Mouse (Mus musculus) stomach, postnatal 0 days (tissue): ENCODE measurements around the gene Mospd1. TPM values are rescaled to one million over a fixed set of nuclear protein-coding genes. Genes with fewer than 3 reads are reported as not detected.

Experiments used
- ATAC-seq: fragments of 200-750 bp; cut with Nextera tagmentation; 2 replicates; pipeline ENCODE4 v1.8.0; 2017; ENCODE audit not compliant: low FRiP score, low TSS enrichment
- DNase-seq: peaks from one replicate; pipeline ENCODE4 v3.0.0-alpha.2; 2016; ENCODE audit warnings: low spot score
- H3K27ac ChIP-seq: fragments of 300-500 bp; sonication (generic); replicated peaks from 2 replicates; pipeline ENCODE4 v1.5.1; 2014; ENCODE audit warnings: mild to moderate bottlenecking, control low read depth
- H3K27me3 ChIP-seq: fragments of 300-500 bp; sonication (generic); 2 replicates; pipeline ENCODE4 v1.6.1; 2014; ENCODE audit warnings: low read length; ENCODE audit not compliant: control insufficient read depth, insufficient read depth
- H3K36me3 ChIP-seq: fragments of 300-500 bp; sonication (generic); 2 replicates; pipeline ENCODE4 v1.6.1; 2014; ENCODE audit warnings: low read length, mixed read lengths; ENCODE audit not compliant: control insufficient read depth, insufficient read depth
- H3K4me1 ChIP-seq: fragments of 300-500 bp; sonication (generic); replicated peaks from 2 replicates; pipeline ENCODE4 v1.6.1; 2014; ENCODE audit warnings: antibody characterized with exemption; ENCODE audit not compliant: control insufficient read depth, insufficient read depth
- H3K4me2 ChIP-seq: fragments of 300-500 bp; sonication (generic); replicated peaks from 2 replicates; pipeline ENCODE4 v1.6.1; 2014; ENCODE audit warnings: low read depth, mild to moderate bottlenecking, control low read depth, moderate library complexity
- H3K4me3 ChIP-seq: fragments of 300-500 bp; sonication (generic); 2 replicates; pipeline ENCODE4 v1.5.1; 2014; ENCODE audit warnings: low read depth, low read length, control low read depth
- H3K9ac ChIP-seq: fragments of 300-500 bp; sonication (generic); 2 replicates; pipeline ENCODE4 v1.6.1; 2014; ENCODE audit warnings: mild to moderate bottlenecking, low read length, control low read depth, mixed read lengths
- H3K9me3 ChIP-seq: fragments of 300-500 bp; sonication (generic); 2 replicates; pipeline ENCODE4 v1.6.1; 2016; ENCODE audit warnings: low read length; ENCODE audit not compliant: control insufficient read depth
- CTCF ChIP-seq: IDR thresholded peaks from 2 replicates; pipeline ENCODE4 v1.5.1; 2016; ENCODE audit warnings: antibody characterized with exemption, low read depth, mild to moderate bottlenecking, moderate library complexity
- EP300 ChIP-seq: optimal IDR thresholded peaks from 2 replicates; pipeline ENCODE3; 2016; ENCODE audit warnings: antibody characterized with exemption
- WGBS: fragments of 180-500 bp; shearing (Covaris S2); extraction: QIAGEN DNeasy Blood & Tissue Kit; methylation state at CpG from one replicate; pipeline ENCODE4 v1.1.7; 2014; 5-methylcytosine and 5-hydroxymethylcytosine counted together
- polyA plus RNA-seq: library from polyadenylated mRNA; unstranded; fragments of >200 nt; fragmentation: Nextera tagmentation; extraction: Ambion mirVana; gene quantifications from 2 replicates; pipeline ENCODE4 v1.2.1, GENCODE M21; 2015

Mospd1 gene
- 28.9 and 30.0 TPM in 2 replicates for polyA plus RNA-seq

- Histone ChIP-seq H3K36me3 (no peaks in the 10 kb centered on the region), H3K4me1 (no peaks in the 10 kb centered on the region), H3K27ac (peak within 1 kb of the TSS; percentile 87), H3K4me2 (peak within 1 kb of the TSS; percentile 61), H3K27me3 (no peaks in the 10 kb centered on the region), H3K9ac (peak within 1 kb of the TSS; percentile 71), H3K9me3 (no peaks in the 10 kb centered on the region), H3K4me3 (peak within 1 kb of the TSS; percentile 57)
- DNase-seq, result peak; percentile 89
- WGBS, result 32% methylated on average over 4 of the region's 15 CpGs
- peak; percentile 97 for ATAC-seq
- TF ChIP-seq CTCF (no peak), EP300 (no peak)
These were observed at the start of gene Mospd1 for GRCm38 (mm10) chrX:53370366-53370740. Mospd1 (minus strand) TSS chrX:53370502.

GRCm38 (mm10) chrX:53386362-53386761, 16.1 kb upstream of the Mospd1 start:
- no peak overlapping the region for H3K4me2 ChIP-seq
- no peak overlapping the region for H3K9ac ChIP-seq
- TF ChIP-seq EP300, result no peak
- TF ChIP-seq CTCF, result no peak
- no peak for DNase-seq
- H3K27me3 ChIP-seq, result no peaks in the 10 kb centered on the region
- no peak for ATAC-seq
- H3K36me3 ChIP-seq, result no peaks in the 10 kb centered on the region
- H3K4me3 ChIP-seq, result no peak overlapping the region
- 62% methylated on average over 3 of the region's 3 CpGs for WGBS
- no peaks in the 10 kb centered on the region for H3K9me3 ChIP-seq
- no peak overlapping the region for H3K27ac ChIP-seq
- H3K4me1 ChIP-seq, result no peaks in the 10 kb centered on the region

DNA sequence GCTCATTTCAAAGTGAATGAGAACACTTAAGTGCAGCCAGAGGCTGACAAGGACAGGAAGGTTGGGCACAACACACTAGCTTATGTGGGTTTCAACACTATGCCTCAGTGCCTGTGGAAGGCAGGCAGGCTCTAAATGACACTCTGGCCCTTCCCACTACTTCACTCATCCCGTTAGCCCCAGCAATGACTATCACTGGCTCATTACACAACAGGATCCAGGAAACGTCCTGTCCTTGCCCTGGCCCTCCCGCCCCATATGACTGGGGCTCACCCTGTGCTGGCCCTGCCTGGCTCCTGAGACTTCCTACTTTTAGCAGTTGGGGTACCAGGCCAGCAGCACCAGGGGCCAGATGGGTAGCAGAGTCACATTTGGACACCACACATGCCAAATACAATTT, 12.8 kb upstream of the Mospd1 start:
- H3K36me3 ChIP-seq, result no peaks in the 10 kb centered on the region
- no peak for DNase-seq
- no peak overlapping the region for H3K27ac ChIP-seq
- WGBS, result 35% methylated on average over 3 of the region's 3 CpGs
- no peak overlapping the region for H3K4me2 ChIP-seq
- ATAC-seq, result no peak
- no peak overlapping the region for H3K9ac ChIP-seq
- no peaks in the 10 kb centered on the region for H3K9me3 ChIP-seq
- no peaks in the 10 kb centered on the region for H3K27me3 ChIP-seq
- TF ChIP-seq CTCF, result no peak
- TF ChIP-seq EP300, result no peak
- H3K4me3 ChIP-seq, result no peak overlapping the region
- H3K4me1 ChIP-seq, result no peaks in the 10 kb centered on the region

DNA sequence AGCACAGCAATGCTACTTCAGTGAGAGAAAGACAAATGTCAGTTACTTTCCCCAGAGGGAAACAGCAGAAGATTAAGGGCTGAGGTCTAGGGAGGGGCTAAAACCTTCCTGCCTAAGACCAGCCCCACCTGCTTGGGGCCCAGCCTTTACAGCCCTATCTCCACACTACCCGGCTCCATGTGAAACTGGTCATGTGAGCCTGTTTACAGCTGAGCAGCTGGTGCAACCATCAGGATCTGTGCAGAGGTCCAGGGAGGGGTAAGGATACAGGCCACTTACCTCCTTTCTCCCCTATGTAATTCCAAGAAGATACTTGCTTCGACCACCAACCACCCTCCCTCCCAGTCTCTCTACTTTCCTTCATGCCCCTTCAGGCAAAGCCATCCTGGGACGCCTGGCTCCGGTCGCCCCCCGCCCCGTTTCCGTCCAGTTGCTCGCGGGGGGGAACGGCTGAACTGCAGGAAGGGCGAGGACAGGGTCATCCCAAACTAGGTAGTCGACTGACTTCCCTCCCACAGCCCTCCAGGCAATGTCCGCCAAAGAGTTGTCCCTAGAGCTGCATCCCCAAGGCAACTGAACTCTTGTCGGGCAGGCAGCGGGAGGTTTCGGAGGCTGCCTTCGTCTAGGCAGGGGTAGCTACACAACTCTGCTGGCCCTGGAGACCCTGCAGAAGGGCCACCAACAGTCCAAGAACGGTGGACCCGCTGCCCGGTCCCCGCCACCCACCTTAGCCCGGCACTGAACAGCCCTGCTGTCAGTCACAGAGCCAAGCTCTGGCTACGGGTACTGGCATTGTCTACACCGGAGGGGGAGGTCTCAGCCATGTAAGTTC, 552 bp downstream of the Mospd1 start:
- Histone ChIP-seq H3K9ac (peak overlapping the region; percentile 71), H3K4me3 (peak overlapping the region; percentile 57), H3K27ac (peak overlapping the region; percentile 87), H3K27me3 (no peaks in the 10 kb centered on the region), H3K4me1 (no peaks in the 10 kb centered on the region), H3K36me3 (no peaks in the 10 kb centered on the region), H3K9me3 (no peaks in the 10 kb centered on the region), H3K4me2 (peak overlapping the region; percentile 61)
- WGBS, result 14% methylated on average over 25 of the region's 25 CpGs
- ATAC-seq (peak; percentile 87), DNase-seq (peak; percentile 38)
- TF ChIP-seq EP300, result no peak
- no peak for TF ChIP-seq CTCF

GRCm38 (mm10) chrX:53364668-53365383, 5.5 kb downstream of the Mospd1 start:
- Histone ChIP-seq H3K4me3 (no peak overlapping the region), H3K27me3 (no peaks in the 10 kb centered on the region), H3K9ac (no peak overlapping the region), H3K36me3 (no peaks in the 10 kb centered on the region), H3K27ac (no peak overlapping the region), H3K4me2 (no peak overlapping the region), H3K9me3 (no peaks in the 10 kb centered on the region), H3K4me1 (no peaks in the 10 kb centered on the region)
- WGBS, result 77% methylated on average over 7 of the region's 7 CpGs
- no peak for DNase-seq
- TF ChIP-seq CTCF, result no peak
- ATAC-seq, result no peak

DNA sequence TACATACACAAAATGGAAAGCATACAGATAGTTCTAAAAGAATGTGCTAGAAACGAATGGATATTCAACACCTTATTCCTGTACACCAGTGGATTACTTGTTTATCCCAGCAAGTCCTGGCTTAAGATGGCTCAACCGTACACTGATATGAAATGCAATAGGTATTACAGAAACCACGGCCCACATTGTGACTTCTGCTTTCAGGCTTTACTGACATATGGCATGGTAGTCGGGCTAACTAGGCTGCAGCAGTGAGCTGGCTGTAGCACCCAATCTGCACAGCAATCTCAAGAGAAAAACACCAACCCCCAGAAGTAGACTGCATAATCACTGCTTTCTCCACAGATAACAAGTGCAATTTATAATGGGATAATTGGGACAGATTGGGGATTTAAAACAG, 21.9 kb downstream of the Mospd1 start:
- no peaks in the 10 kb centered on the region for H3K27me3 ChIP-seq
- ATAC-seq (no peak), DNase-seq (no peak)
- 88% methylated on average over 4 of the region's 4 CpGs for WGBS
- H3K36me3 ChIP-seq, result no peaks in the 10 kb centered on the region
- H3K4me3 ChIP-seq, result no peak overlapping the region
- H3K4me1 ChIP-seq, result no peaks in the 10 kb centered on the region
- no peak for TF ChIP-seq EP300
- no peak for TF ChIP-seq CTCF
- H3K27ac ChIP-seq, result no peak overlapping the region
- H3K9ac ChIP-seq, result no peak overlapping the region
- no peak overlapping the region for H3K4me2 ChIP-seq
- H3K9me3 ChIP-seq, result no peaks in the 10 kb centered on the region
